ENCODE assay signal across 8 mouse cellular contexts in the genomic region with DNA sequence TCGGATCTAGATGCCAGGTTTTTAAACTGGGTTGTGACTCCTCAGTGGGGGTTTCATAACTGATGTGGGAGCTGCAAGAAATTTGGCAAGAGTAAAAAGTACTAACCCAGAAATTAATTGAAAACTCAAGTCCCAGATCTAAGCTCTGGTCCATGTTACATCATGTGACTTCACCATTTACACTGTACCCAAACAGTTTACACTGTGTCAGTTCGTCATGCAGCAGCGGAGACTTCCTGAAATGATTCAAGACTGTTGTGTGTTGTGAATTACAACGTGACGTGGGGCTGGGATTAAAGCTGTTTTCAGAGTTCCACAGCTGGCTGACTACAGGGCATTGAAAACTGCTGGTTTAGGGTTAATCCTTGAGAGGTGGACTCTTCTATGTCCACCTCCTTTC. TPM values are rescaled to one million over a fixed set of nuclear protein-coding genes. Genes with fewer than 3 reads are reported as not detected.
DNase-seq lines count a peak whose midpoint lies in the region; ATAC-seq and TF ChIP-seq lines count a peak whose summit lies in the region.

No protein-coding gene starts in this region.

- peak overlapping the region; percentile 81; the same call in 1 of the 2 replicates for H3K9ac ChIP-seq in kidney, postnatal 0 days (ENCODE audit: low read depth, low read length)
- peak overlapping the region; percentile 92 for H3K9ac ChIP-seq in embryonic facial prominence, embryonic 11.5 days (replicated peaks; ENCODE audit: low read length)
- H3K9ac ChIP-seq in neural tube, embryonic 14.5 days (replicated peaks; ENCODE audit: low read depth, low read length): peak overlapping the region; percentile 86

- H3K27me3 ChIP-seq in kidney, postnatal 0 days (ENCODE audit: insufficient read depth, low read length): no peaks in the 10 kb centered on the region
- H3K27me3 ChIP-seq in embryonic facial prominence, embryonic 11.5 days (ENCODE audit: control insufficient read depth, insufficient read depth, low read length): no peaks in the 10 kb centered on the region
- H3K27me3 ChIP-seq in limb, embryonic 10.5 days (ENCODE audit: low read depth, poor library complexity, severe bottlenecking): no peaks in the 10 kb centered on the region
- no peaks in the 10 kb centered on the region for H3K27me3 ChIP-seq in neural tube, embryonic 14.5 days (ENCODE audit: control insufficient read depth, insufficient read depth, low read length)

- no peak for TF ChIP-seq CTCF in kidney, postnatal 0 days (IDR thresholded peaks at IDR 0.05; ENCODE audit: low read depth)

- WGBS in kidney, postnatal 0 days: 27% methylated on average over 5 of the region's 5 CpGs
- 58% methylated on average over 5 of the region's 5 CpGs for WGBS in embryonic facial prominence, embryonic 11.5 days
- 70% methylated on average over 5 of the region's 5 CpGs for WGBS in limb, embryonic 10.5 days
- 63% methylated on average over 5 of the region's 5 CpGs for WGBS in neural tube, embryonic 14.5 days

- H3K4me1 ChIP-seq in kidney, postnatal 0 days (replicated peaks; ENCODE audit: insufficient read depth, low read length): no peaks in the 10 kb centered on the region; the same call in 1 of the 2 replicates
- peaks cover 5% of the 10 kb centered on the region for H3K4me1 ChIP-seq in embryonic facial prominence, embryonic 11.5 days (ENCODE audit: control insufficient read depth, insufficient read depth, low read length)
- peaks cover 13% of the 10 kb centered on the region for H3K4me1 ChIP-seq in limb, embryonic 10.5 days
- peaks cover 7% of the 10 kb centered on the region for H3K4me1 ChIP-seq in neural tube, embryonic 14.5 days (ENCODE audit: control insufficient read depth, insufficient read depth, low read length)

- peak overlapping the region; percentile 80 for H3K4me3 ChIP-seq in kidney, postnatal 0 days (replicated peaks; ENCODE audit: low read depth, low read length)
- H3K4me3 ChIP-seq in embryonic facial prominence, embryonic 11.5 days (ENCODE audit: low read depth, low read length): peak overlapping the region; percentile 83
- H3K4me3 ChIP-seq in limb, embryonic 10.5 days: peak overlapping the region; percentile 73
- H3K4me3 ChIP-seq in neural tube, embryonic 14.5 days (ENCODE audit: low read depth, low read length): peak overlapping the region; percentile 86

- no peak for ATAC-seq in kidney, postnatal 0 days (replicated peaks; ENCODE audit: low FRiP score, low read depth)
- ATAC-seq in embryonic facial prominence, embryonic 11.5 days (replicated peaks; ENCODE audit: insufficient number of reproducible peaks, low FRiP score, low TSS enrichment, low read depth): no peak
- no peak for ATAC-seq in neural tube, embryonic 14.5 days (ENCODE audit: low read depth)

- H3K36me3 ChIP-seq in kidney, postnatal 0 days (ENCODE audit: insufficient read depth, low read length): peaks cover 20% of the 10 kb centered on the region
- no peaks in the 10 kb centered on the region; the same call in none of the 2 replicates for H3K36me3 ChIP-seq in embryonic facial prominence, embryonic 11.5 days (replicated peaks; ENCODE audit: control insufficient read depth, insufficient read depth, low read depth, low read length)
- H3K36me3 ChIP-seq in limb, embryonic 10.5 days: peaks cover 46% of the 10 kb centered on the region
- peaks cover 28% of the 10 kb centered on the region for H3K36me3 ChIP-seq in neural tube, embryonic 14.5 days (ENCODE audit: control insufficient read depth, insufficient read depth, low read length)

- no peak for DNase-seq in kidney, postnatal 0 days (ENCODE audit: low spot score)
- DNase-seq in kidney, postnatal 10 days: no peak
- DNase-seq in embryonic facial prominence, embryonic 11.5 days (ENCODE audit: low spot score): no peak
- DNase-seq in limb, embryonic 10.5 days (ENCODE audit: low spot score): no peak
- DNase-seq in right cerebral cortex, adult 2 months (ENCODE audit: low spot score in 2 of 2): no peak
- no peak for DNase-seq in layer of hippocampus, adult 18-20 months (ENCODE audit: low spot score in 2 of 2)
- no peak for DNase-seq in thymus, postnatal 0 days (ENCODE audit: low spot score)

- peak overlapping the region; percentile 64 for H3K4me2 ChIP-seq in kidney, postnatal 0 days (ENCODE audit: low read length)
- peak overlapping the region; percentile 69 for H3K4me2 ChIP-seq in embryonic facial prominence, embryonic 11.5 days (ENCODE audit: low read depth, low read length)
- H3K4me2 ChIP-seq in neural tube, embryonic 14.5 days (ENCODE audit: low read depth, low read length): peak overlapping the region; percentile 88

- no peaks in the 10 kb centered on the region for H3K9me3 ChIP-seq in kidney, postnatal 0 days (replicated peaks; ENCODE audit: low read length)
- H3K9me3 ChIP-seq in embryonic facial prominence, embryonic 11.5 days (replicated peaks; ENCODE audit: control insufficient read depth, low read length): no peaks in the 10 kb centered on the region
- no peaks in the 10 kb centered on the region for H3K9me3 ChIP-seq in limb, embryonic 10.5 days (replicated peaks)
- H3K9me3 ChIP-seq in neural tube, embryonic 14.5 days (ENCODE audit: control insufficient read depth, low read length): no peaks in the 10 kb centered on the region

- H3K27ac ChIP-seq in kidney, postnatal 0 days: no peak overlapping the region
- H3K27ac ChIP-seq in embryonic facial prominence, embryonic 11.5 days (replicated peaks; ENCODE audit: low read depth, low read length): no peak overlapping the region
- H3K27ac ChIP-seq in limb, embryonic 10.5 days: no peak overlapping the region
- H3K27ac ChIP-seq in neural tube, embryonic 14.5 days (ENCODE audit: low read depth, low read length): no peak overlapping the region

RNA-seq across cellular contexts. Expression of a gene that starts 1.2 kb away (rescaled TPM):
- polyA plus RNA-seq in kidney, postnatal 0 days (2015; fragmentation: Nextera tagmentation; extraction: Ambion mirVana): 144 and 151 TPM in 2 replicates
- 276 and 293 TPM in 2 replicates for polyA plus RNA-seq in embryonic facial prominence, embryonic 11.5 days (2014; fragmentation: Nextera tagmentation; extraction: Ambion mirVana)
- 234 and 238 TPM in 2 replicates for polyA plus RNA-seq in limb, embryonic 10.5 days (2016; fragmentation: Nextera tagmentation; extraction: Ambion mirVana)
- 193 and 207 TPM in 2 replicates for polyA plus RNA-seq in neural tube, embryonic 14.5 days (2014; fragmentation: Nextera tagmentation; extraction: Ambion mirVana)
- total RNA-seq in layer of hippocampus, adult 18-20 months (2021): 10 to 100 TPM; 63.9 to 65.8 TPM
- polyA plus RNA-seq in thymus, postnatal 0 days (2015; fragmentation: Nextera tagmentation; extraction: Ambion mirVana): 168 and 172 TPM in 2 replicates
